Mouse (Mus musculus): ENCODE results near the gene 1700057G04Rik. TPM values are rescaled to one million over a fixed set of nuclear protein-coding genes. Genes with fewer than 3 reads are reported as not detected.

1700057G04Rik gene
- not detected in 2 replicates for polyA plus RNA-seq (2015; fragmentation: Nextera tagmentation; extraction: Ambion mirVana)

DNA sequence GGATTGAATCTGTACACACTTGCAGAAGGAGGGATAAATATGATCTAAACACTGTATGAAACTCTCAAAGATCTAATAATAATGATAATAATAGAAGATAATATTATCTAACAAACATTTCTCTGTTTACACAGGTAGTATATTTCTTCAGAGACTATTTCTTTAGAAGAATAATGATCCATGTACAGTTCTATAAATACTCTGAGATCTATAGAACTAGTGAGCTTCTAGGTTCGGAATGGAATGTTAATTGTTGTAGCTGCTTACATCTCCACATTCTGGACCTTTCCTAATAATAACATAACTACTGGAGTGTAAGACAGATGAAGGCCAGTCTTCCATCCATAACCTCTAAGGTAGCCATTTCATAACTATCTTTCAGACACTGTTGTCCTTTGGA lies at the start of gene 1700057G04Rik:
1700057G04Rik (plus strand) TSS at position 301 of the 400 bp plus-strand sequence.
- ATAC-seq (no peak), DNase-seq (ENCODE audit: low spot score) (no peak)
- H3K4me1 ChIP-seq (ENCODE audit: insufficient read depth, low read depth, low read length) = no peaks in the 10 kb centered on the region
- 83% methylated on average over 1 of the region's 1 CpGs for WGBS
- H3K27me3 ChIP-seq (replicated peaks; ENCODE audit: insufficient read depth, low read length) = no peaks in the 10 kb centered on the region
- H3K27ac ChIP-seq (ENCODE audit: low read length) = no peak within 1 kb of the TSS
- no peaks in the 10 kb centered on the region for H3K36me3 ChIP-seq (ENCODE audit: insufficient read depth, low read length)
- H3K9ac ChIP-seq (replicated peaks; ENCODE audit: low read depth) = no peak within 1 kb of the TSS
- no peak for TF ChIP-seq CTCF (IDR thresholded peaks at IDR 0.05)
- no peak for TF ChIP-seq EP300 (IDR thresholded peaks at IDR 0.05)
- no peak within 1 kb of the TSS for H3K4me3 ChIP-seq (ENCODE audit: low read depth, low read length)
- H3K9me3 ChIP-seq (ENCODE audit: low read length) = no peaks in the 10 kb centered on the region
- no peak within 1 kb of the TSS for H3K4me2 ChIP-seq (replicated peaks; ENCODE audit: low read depth, low read length)

DNA sequence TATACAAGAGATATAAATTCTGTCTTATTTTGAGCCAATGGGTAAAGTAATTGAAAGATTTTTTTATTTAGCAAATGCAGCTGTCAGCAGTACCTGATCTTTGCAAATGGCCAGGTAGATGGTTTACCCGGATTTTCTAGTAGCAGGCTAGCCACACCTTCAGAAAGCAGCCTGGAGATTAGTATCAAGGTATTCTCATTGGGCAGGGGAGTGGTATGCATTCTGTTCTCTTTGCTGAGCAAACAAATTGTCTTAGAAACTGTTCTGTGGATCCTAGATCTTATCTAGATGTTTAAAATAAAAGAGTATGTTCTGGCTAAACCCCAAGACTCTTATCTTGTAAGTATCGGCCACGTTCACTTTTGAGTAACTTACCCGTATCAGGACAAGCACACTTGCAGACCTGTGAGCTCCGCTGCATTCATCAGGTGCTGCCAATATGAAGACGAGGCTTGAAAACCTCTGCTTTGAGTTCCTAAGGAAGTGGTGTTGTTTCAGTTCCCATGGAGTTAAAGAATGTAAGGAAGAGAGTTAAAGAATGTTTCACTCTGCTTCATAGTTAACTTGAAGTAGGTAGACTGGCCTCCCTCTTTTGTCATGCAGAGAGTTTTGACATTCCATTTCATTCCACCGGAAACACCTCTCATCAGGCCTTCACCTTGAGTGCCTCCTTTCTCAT lies 48.6 kb upstream of the 1700057G04Rik start:
- no peaks in the 10 kb centered on the region for H3K9me3 ChIP-seq (ENCODE audit: low read length)
- no peaks in the 10 kb centered on the region for H3K27me3 ChIP-seq (replicated peaks; ENCODE audit: insufficient read depth, low read length)
- H3K9ac ChIP-seq (replicated peaks; ENCODE audit: low read depth) = no peak overlapping the region
- no peaks in the 10 kb centered on the region for H3K4me1 ChIP-seq (ENCODE audit: insufficient read depth, low read depth, low read length)
- no peaks in the 10 kb centered on the region for H3K36me3 ChIP-seq (ENCODE audit: insufficient read depth, low read length)
- H3K4me3 ChIP-seq (ENCODE audit: low read depth, low read length) = no peak overlapping the region
- ATAC-seq (peak; percentile 94), DNase-seq (ENCODE audit: low spot score) (peak; percentile 88)
- no peak overlapping the region for H3K4me2 ChIP-seq (replicated peaks; ENCODE audit: low read depth, low read length)
- WGBS = 42% methylated on average over 7 of the region's 7 CpGs
- no peak overlapping the region for H3K27ac ChIP-seq (ENCODE audit: low read length)
- TF ChIP-seq CTCF (IDR thresholded peaks at IDR 0.05) (no peak), EP300 (IDR thresholded peaks at IDR 0.05) (peak; percentile 88)

DNA sequence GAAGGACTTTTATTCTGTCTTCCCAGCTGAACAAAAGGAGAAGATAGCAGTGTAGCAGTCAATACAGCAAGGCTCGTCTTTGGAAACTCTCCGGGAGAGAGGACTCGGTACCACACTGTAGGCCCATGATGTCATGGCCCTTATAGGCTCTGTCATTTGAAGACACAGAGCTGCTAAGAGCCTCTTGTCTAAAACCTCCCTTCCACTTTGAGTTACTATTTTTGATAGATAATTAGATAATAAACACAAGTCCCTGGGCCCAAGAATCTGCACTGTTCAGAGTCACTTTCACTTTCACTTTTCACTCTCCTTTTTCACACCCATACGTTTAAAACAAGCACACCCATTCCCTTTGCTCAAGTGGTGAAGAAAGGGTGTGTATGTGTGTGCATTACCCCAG lies 43.5 kb upstream of the 1700057G04Rik start:
- no peak overlapping the region for H3K27ac ChIP-seq (ENCODE audit: low read length)
- no peaks in the 10 kb centered on the region for H3K27me3 ChIP-seq (replicated peaks; ENCODE audit: insufficient read depth, low read length)
- H3K4me2 ChIP-seq (replicated peaks; ENCODE audit: low read depth, low read length) = peak overlapping the region; percentile 28; the same call in 1 of the 2 replicates
- DNase-seq (ENCODE audit: low spot score) (no peak), ATAC-seq (no peak)
- no peaks in the 10 kb centered on the region for H3K36me3 ChIP-seq (ENCODE audit: insufficient read depth, low read length)
- no peak overlapping the region for H3K9ac ChIP-seq (replicated peaks; ENCODE audit: low read depth)
- H3K4me3 ChIP-seq (ENCODE audit: low read depth, low read length) = no peak overlapping the region
- WGBS = 65% methylated on average over 4 of the region's 4 CpGs
- no peaks in the 10 kb centered on the region for H3K9me3 ChIP-seq (ENCODE audit: low read length)
- TF ChIP-seq EP300 (IDR thresholded peaks at IDR 0.05) (no peak), CTCF (IDR thresholded peaks at IDR 0.05) (no peak)
- no peaks in the 10 kb centered on the region for H3K4me1 ChIP-seq (ENCODE audit: insufficient read depth, low read depth, low read length)

DNA sequence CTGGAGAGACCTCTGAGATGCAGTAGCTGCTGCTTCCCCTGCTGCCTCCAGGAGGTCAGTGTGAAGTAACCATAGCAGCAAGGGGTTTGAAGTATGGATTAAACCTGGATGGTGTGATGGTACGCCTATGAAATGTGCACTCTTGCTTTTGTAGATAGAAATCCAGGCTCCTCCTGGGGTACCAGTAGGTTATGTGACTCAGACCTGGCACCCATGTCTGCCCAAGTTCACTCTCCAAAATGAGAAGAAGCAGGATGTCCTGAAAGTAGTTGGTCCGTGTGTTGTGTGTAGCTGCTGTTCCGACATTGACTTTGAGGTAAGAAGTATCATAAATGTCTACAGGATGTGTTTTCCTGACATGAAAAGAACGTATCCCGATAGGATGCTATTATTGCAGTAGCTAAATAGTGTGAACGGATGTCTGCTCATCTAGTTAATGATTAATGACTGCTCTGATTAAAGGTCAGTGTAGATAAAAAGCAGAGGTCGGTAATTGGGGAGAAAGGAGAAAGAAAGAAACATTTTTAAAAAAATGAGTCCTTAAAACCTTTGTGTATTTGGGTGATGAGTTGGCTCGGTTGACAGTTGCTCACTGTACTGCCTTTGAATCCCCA lies 42.5 kb upstream of the 1700057G04Rik start:
- Histone ChIP-seq H3K27me3 (replicated peaks; ENCODE audit: insufficient read depth, low read length) (no peaks in the 10 kb centered on the region), H3K4me3 (ENCODE audit: low read depth, low read length) (no peak overlapping the region), H3K4me1 (ENCODE audit: insufficient read depth, low read depth, low read length) (no peaks in the 10 kb centered on the region), H3K4me2 (replicated peaks; ENCODE audit: low read depth, low read length) (no peak overlapping the region), H3K36me3 (ENCODE audit: insufficient read depth, low read length) (no peaks in the 10 kb centered on the region), H3K27ac (ENCODE audit: low read length) (no peak overlapping the region), H3K9ac (replicated peaks; ENCODE audit: low read depth) (no peak overlapping the region), H3K9me3 (ENCODE audit: low read length) (no peaks in the 10 kb centered on the region)
- TF ChIP-seq CTCF (IDR thresholded peaks at IDR 0.05) (no peak), EP300 (IDR thresholded peaks at IDR 0.05) (no peak)
- ATAC-seq (no peak), DNase-seq (ENCODE audit: low spot score) (no peak)
- WGBS = 60% methylated on average over 8 of the region's 8 CpGs

- TF ChIP-seq CTCF (IDR thresholded peaks at IDR 0.05) = no peak
- TF ChIP-seq EP300 (IDR thresholded peaks at IDR 0.05) = no peak
- DNase-seq (ENCODE audit: low spot score) (no peak), ATAC-seq (no peak; the same call in 1 of the 2 replicates)
- Histone ChIP-seq H3K9ac (replicated peaks; ENCODE audit: low read depth) (no peak overlapping the region), H3K27me3 (replicated peaks; ENCODE audit: insufficient read depth, low read length) (no peaks in the 10 kb centered on the region), H3K9me3 (ENCODE audit: low read length) (no peaks in the 10 kb centered on the region), H3K36me3 (ENCODE audit: insufficient read depth, low read length) (no peaks in the 10 kb centered on the region), H3K4me2 (replicated peaks; ENCODE audit: low read depth, low read length) (no peak overlapping the region), H3K4me3 (ENCODE audit: low read depth, low read length) (no peak overlapping the region), H3K4me1 (ENCODE audit: insufficient read depth, low read depth, low read length) (no peaks in the 10 kb centered on the region), H3K27ac (ENCODE audit: low read length) (no peak overlapping the region)
- WGBS = 56% methylated on average over 1 of the region's 1 CpGs
These were observed 41.4 kb upstream of the 1700057G04Rik start for GRCm38 (mm10) chr9:92267732-92268131.

- H3K9ac ChIP-seq (replicated peaks; ENCODE audit: low read depth) = no peak overlapping the region
- no peak for ATAC-seq
- no peak overlapping the region for H3K27ac ChIP-seq (ENCODE audit: low read length)
- no peaks in the 10 kb centered on the region for H3K9me3 ChIP-seq (ENCODE audit: low read length)
- DNase-seq (ENCODE audit: low spot score) = no peak
- H3K4me3 ChIP-seq (ENCODE audit: low read depth, low read length) = no peak overlapping the region
- 92% methylated on average over 5 of the region's 5 CpGs for WGBS
- H3K27me3 ChIP-seq (replicated peaks; ENCODE audit: insufficient read depth, low read length) = no peaks in the 10 kb centered on the region
- no peaks in the 10 kb centered on the region for H3K4me1 ChIP-seq (ENCODE audit: insufficient read depth, low read depth, low read length)
- TF ChIP-seq CTCF (IDR thresholded peaks at IDR 0.05) (no peak), EP300 (IDR thresholded peaks at IDR 0.05) (no peak)
- no peak overlapping the region for H3K4me2 ChIP-seq (replicated peaks; ENCODE audit: low read depth, low read length)
- H3K36me3 ChIP-seq (ENCODE audit: insufficient read depth, low read length) = no peaks in the 10 kb centered on the region
These were observed 39.3 kb upstream of the 1700057G04Rik start for GRCm38 (mm10) chr9:92269829-92270404.
